Comparison of ENCODE assay signal across 10 mouse cellular contexts in genomic region chr8:92961088-92961487, GRCm38 (mm10). TPM values are rescaled to one million over a fixed set of nuclear protein-coding genes. Genes with fewer than 3 reads are reported as not detected.
DNase-seq lines count a peak whose midpoint lies in the region; ATAC-seq and TF ChIP-seq lines count a peak whose summit lies in the region.
"Had no signal": no experiment of that assay in that cellular context is flagged by ENCODE, and none has a peak within 500 bp of the region (broad histone marks: within the 10 kb centered on the region; RNA-seq: fewer than 3 reads in every experiment).

No protein-coding gene starts in this region.

- no peak for ATAC-seq in liver, embryonic 11.5 days (replicated peaks; ENCODE audit: low FRiP score)
- ATAC-seq in liver, postnatal 0 days: no peak
- ATAC-seq in embryonic facial prominence, embryonic 13.5 days (ENCODE audit: insufficient number of reproducible peaks, insufficient read depth, low FRiP score, low TSS enrichment, low read depth): no peak
- no peak for ATAC-seq in hindbrain, embryonic 16.5 days
- no peak for ATAC-seq in inflammation-experienced regulatory T-cells, adult 6 months

- H3K27me3 ChIP-seq in liver, embryonic 11.5 days (replicated peaks; ENCODE audit: control insufficient read depth, insufficient read depth, low read length): peaks cover 41% of the 10 kb centered on the region
- H3K27me3 ChIP-seq in liver, postnatal 0 days (ENCODE audit: insufficient read depth, low read length): peaks cover 45% of the 10 kb centered on the region
- H3K27me3 ChIP-seq in embryonic facial prominence, embryonic 13.5 days: peaks cover 74% of the 10 kb centered on the region
- peaks cover 32% of the 10 kb centered on the region for H3K27me3 ChIP-seq in hindbrain, embryonic 16.5 days (replicated peaks; ENCODE audit: control insufficient read depth, insufficient read depth, low read length)

- no peak overlapping the region for H3K9ac ChIP-seq in liver, embryonic 11.5 days (ENCODE audit: low read depth, low read length)
- H3K9ac ChIP-seq in liver, postnatal 0 days (replicated peaks): no peak overlapping the region
- H3K9ac ChIP-seq in embryonic facial prominence, embryonic 13.5 days: peak overlapping the region; percentile 69; the same call in 1 of the 2 replicates
- no peak overlapping the region; the same call in 1 of the 2 replicates for H3K9ac ChIP-seq in hindbrain, embryonic 16.5 days (ENCODE audit: low read depth, low read length)

- no peaks in the 10 kb centered on the region for H3K9me3 ChIP-seq in liver, embryonic 11.5 days (ENCODE audit: control insufficient read depth, low read length)
- no peaks in the 10 kb centered on the region for H3K9me3 ChIP-seq in liver, postnatal 0 days (ENCODE audit: low read length)
- H3K9me3 ChIP-seq in embryonic facial prominence, embryonic 13.5 days: no peaks in the 10 kb centered on the region
- H3K9me3 ChIP-seq in hindbrain, embryonic 16.5 days (ENCODE audit: control insufficient read depth, low read length): no peaks in the 10 kb centered on the region

- TF ChIP-seq EP300 in liver, postnatal 0 days (IDR thresholded peaks at IDR 0.05; ENCODE audit: low read depth): no peak

- no peak for DNase-seq in liver, embryonic 11.5 days (ENCODE audit: low spot score)
- no peak for DNase-seq in liver, postnatal 0 days
- DNase-seq in retina, embryonic 14.5 days (ENCODE audit: low spot score): peak; percentile 43
- no peak for DNase-seq in adrenal gland, postnatal 14 days
- no peak for DNase-seq in kidney, adult 8-10 months
- DNase-seq: spleen, adult 18-20 months had no signal

- peak overlapping the region; percentile 33 for H3K4me3 ChIP-seq in liver, embryonic 11.5 days (ENCODE audit: low read depth, low read length)
- no peak overlapping the region for H3K4me3 ChIP-seq in liver, postnatal 0 days (ENCODE audit: low read depth, low read length)
- peak overlapping the region; percentile 50 for H3K4me3 ChIP-seq in embryonic facial prominence, embryonic 13.5 days
- peak overlapping the region; percentile 49 for H3K4me3 ChIP-seq in hindbrain, embryonic 16.5 days (ENCODE audit: low read length)

- no peak overlapping the region for H3K27ac ChIP-seq in liver, embryonic 11.5 days (ENCODE audit: low read depth, low read length)
- H3K27ac ChIP-seq in liver, postnatal 0 days (ENCODE audit: low read depth): no peak overlapping the region
- H3K27ac ChIP-seq in embryonic facial prominence, embryonic 13.5 days: no peak overlapping the region
- H3K27ac ChIP-seq in hindbrain, embryonic 16.5 days (ENCODE audit: low read depth, low read length): no peak overlapping the region

- H3K36me3 ChIP-seq in liver, embryonic 11.5 days (ENCODE audit: control insufficient read depth, insufficient read depth, low read length): no peaks in the 10 kb centered on the region
- H3K36me3 ChIP-seq in liver, postnatal 0 days (replicated peaks; ENCODE audit: insufficient read depth, low read length): no peaks in the 10 kb centered on the region
- H3K36me3 ChIP-seq in embryonic facial prominence, embryonic 13.5 days: no peaks in the 10 kb centered on the region
- no peaks in the 10 kb centered on the region for H3K36me3 ChIP-seq in hindbrain, embryonic 16.5 days (ENCODE audit: control insufficient read depth, insufficient read depth, low read length)

- 4% methylated on average over 25 of the region's 25 CpGs for WGBS in liver, embryonic 11.5 days
- WGBS in liver, postnatal 0 days (ENCODE audit: insufficient replicate concordance): 3% methylated on average over 25 of the region's 25 CpGs
- WGBS in embryonic facial prominence, embryonic 13.5 days: 3% methylated on average over 25 of the region's 25 CpGs
- WGBS in hindbrain, embryonic 16.5 days: 3% methylated on average over 25 of the region's 25 CpGs

- no peak for TF ChIP-seq CTCF in liver, postnatal 0 days (IDR thresholded peaks at IDR 0.05; ENCODE audit: low read depth)

- peak overlapping the region; percentile 22; the same call in 1 of the 2 replicates for H3K4me2 ChIP-seq in liver, embryonic 11.5 days
- H3K4me2 ChIP-seq in liver, postnatal 0 days (ENCODE audit: low read depth, low read length): no peak overlapping the region
- H3K4me2 ChIP-seq in embryonic facial prominence, embryonic 13.5 days: peak overlapping the region; percentile 97
- peak overlapping the region; percentile 94 for H3K4me2 ChIP-seq in hindbrain, embryonic 16.5 days (ENCODE audit: low read length)

- H3K4me1 ChIP-seq in liver, embryonic 11.5 days (replicated peaks; ENCODE audit: control insufficient read depth, insufficient read depth, low read length): no peaks in the 10 kb centered on the region
- H3K4me1 ChIP-seq in liver, postnatal 0 days (ENCODE audit: insufficient read depth): no peaks in the 10 kb centered on the region
- peaks cover 16% of the 10 kb centered on the region for H3K4me1 ChIP-seq in embryonic facial prominence, embryonic 13.5 days
- peaks cover 7% of the 10 kb centered on the region for H3K4me1 ChIP-seq in hindbrain, embryonic 16.5 days (ENCODE audit: control insufficient read depth, insufficient read depth, low read depth, low read length)

RNA-seq across cellular contexts. Expression of gene Slc6a2, which starts 1.2 kb away (rescaled TPM):
- 0.03 TPM in 1 of 2 replicates, not detected in the other for polyA plus RNA-seq in liver, embryonic 11.5 days (2014; fragmentation: Nextera tagmentation; extraction: Ambion mirVana)
- polyA plus RNA-seq in liver, postnatal 0 days (2015; fragmentation: Nextera tagmentation; extraction: Ambion mirVana): not detected in 2 replicates
- polyA plus RNA-seq in embryonic facial prominence, embryonic 13.5 days (2015; fragmentation: Nextera tagmentation; extraction: Ambion mirVana): 0.74 and 0.87 TPM in 2 replicates
- polyA plus RNA-seq in hindbrain, embryonic 16.5 days (2015; fragmentation: Nextera tagmentation; extraction: Ambion mirVana): 2.7 and 5.3 TPM in 2 replicates
- total RNA-seq in adrenal gland, postnatal 14 days (2021): 11.6 and 33.7 TPM in 2 replicates
- polyA plus RNA-seq in inflammation-experienced regulatory T-cells, adult 6 months (2017; shearing (Covaris generic)): not detected
- total RNA-seq: liver, adult 2 months had no signal
- polyA plus RNA-seq: liver, adult 2 months had no signal

RNA-seq across cellular contexts. Expression of gene Capns2, which starts 59.9 kb away (rescaled TPM):
- polyA plus RNA-seq in liver, embryonic 11.5 days (2014; fragmentation: Nextera tagmentation; extraction: Ambion mirVana): 0.16 and 0.18 TPM in 2 replicates
- not detected in 2 replicates for polyA plus RNA-seq in liver, postnatal 0 days (2015; fragmentation: Nextera tagmentation; extraction: Ambion mirVana)
- 6.2 and 9.4 TPM in 2 replicates for polyA plus RNA-seq in embryonic facial prominence, embryonic 13.5 days (2015; fragmentation: Nextera tagmentation; extraction: Ambion mirVana)
- polyA plus RNA-seq in hindbrain, embryonic 16.5 days (2015; fragmentation: Nextera tagmentation; extraction: Ambion mirVana): 0.46 TPM in 1 of 2 replicates, not detected in the other
- total RNA-seq in adrenal gland, postnatal 14 days (2021): 0.64 TPM in 1 of 2 replicates, not detected in the other
- not detected for polyA plus RNA-seq in inflammation-experienced regulatory T-cells, adult 6 months (2017; shearing (Covaris generic))
- polyA plus RNA-seq: liver, adult 2 months had no signal
